Mouse (Mus musculus) midbrain, embryonic 15.5 days (tissue): ENCODE measurements around the gene Rdh1. TPM values are rescaled to one million over a fixed set of nuclear protein-coding genes. Genes with fewer than 3 reads are reported as not detected.

Experiments
- ATAC-seq: fragments of 200-750 bp; cut with Nextera tagmentation; replicated peaks from 2 replicates; pipeline ENCODE4 v1.8.0; 2017; ENCODE audit warnings: moderate TSS enrichment
- H3K27ac ChIP-seq: fragments of 300-500 bp; sonication (generic); 2 replicates; pipeline ENCODE4 v1.5.1; 2015; ENCODE audit warnings: mild to moderate bottlenecking, inconsistent platforms
- H3K27me3 ChIP-seq: fragments of 300-500 bp; sonication (generic); replicated peaks from 2 replicates; pipeline ENCODE4 v1.6.1; 2015; ENCODE audit warnings: inconsistent platforms
- H3K36me3 ChIP-seq: fragments of 300-500 bp; sonication (generic); replicated peaks from 2 replicates; pipeline ENCODE4 v1.6.1; 2015; ENCODE audit warnings: inconsistent platforms
- H3K4me1 ChIP-seq: fragments of 300-500 bp; sonication (generic); 2 replicates; pipeline ENCODE4 v1.6.1; 2015; ENCODE audit warnings: inconsistent platforms
- H3K4me2 ChIP-seq: fragments of 300-500 bp; sonication (generic); 2 replicates; pipeline ENCODE4 v1.6.1; 2015; ENCODE audit warnings: inconsistent platforms, mild to moderate bottlenecking, moderate library complexity
- H3K4me3 ChIP-seq: fragments of 300-500 bp; sonication (generic); 2 replicates; pipeline ENCODE4 v1.5.1; 2015; ENCODE audit warnings: mild to moderate bottlenecking, inconsistent platforms
- H3K9ac ChIP-seq: fragments of 300-500 bp; sonication (generic); 2 replicates; pipeline ENCODE4 v1.6.1; 2015; ENCODE audit warnings: mild to moderate bottlenecking, inconsistent platforms
- H3K9me3 ChIP-seq: fragments of 300-500 bp; sonication (generic); 2 replicates; pipeline ENCODE4 v1.6.1; 2016; ENCODE audit warnings: inconsistent platforms
- WGBS: fragments of 180-500 bp; shearing (Covaris S2); methylation state at CpG from one replicate; pipeline ENCODE4 v1.1.7; 2015; ENCODE audit warnings: mixed read lengths; 5-methylcytosine and 5-hydroxymethylcytosine counted together
- polyA plus RNA-seq: library from polyadenylated mRNA; unstranded; fragments of >200 nt; fragmentation: Nextera tagmentation; extraction: Ambion mirVana; gene quantifications from 2 replicates; pipeline ENCODE4 v1.2.1, GENCODE M21; 2015

Rdh1 gene
- polyA plus RNA-seq, 1 experiment from 2014 or later, result not detected

GRCm38 (mm10) chr10:127736916-127737315 lies 22.6 kb upstream of the Rdh1 start:
- Histone ChIP-seq H3K9ac (no peak overlapping the region), H3K9me3 (no peaks in the 10 kb centered on the region), H3K4me2 (no peak overlapping the region), H3K36me3 (peaks cover 2% of the 10 kb centered on the region; the same call in 1 of the 2 replicates), H3K4me1 (peaks cover 15% of the 10 kb centered on the region), H3K27ac (no peak overlapping the region), H3K4me3 (no peak overlapping the region), H3K27me3 (peaks cover 4% of the 10 kb centered on the region; the same call in 1 of the 2 replicates)
- 78% methylated on average over 4 of the region's 4 CpGs for WGBS
- ATAC-seq, result no peak

- Histone ChIP-seq H3K36me3 (peaks cover 9% of the 10 kb centered on the region; the same call in 1 of the 2 replicates), H3K9me3 (no peaks in the 10 kb centered on the region), H3K4me1 (peaks cover 15% of the 10 kb centered on the region), H3K9ac (no peak overlapping the region), H3K27ac (no peak overlapping the region), H3K27me3 (peaks cover under 1% of the 10 kb centered on the region; the same call in 1 of the 2 replicates), H3K4me2 (no peak overlapping the region), H3K4me3 (no peak overlapping the region)
- WGBS, result 18% methylated on average over 2 of the region's 2 CpGs
- no peak for ATAC-seq
Measured at GRCm38 (mm10) chr10:127737552-127737951, 22.0 kb upstream of the Rdh1 start.

GRCm38 (mm10) chr10:127738151-127738882 lies 21.2 kb upstream of the Rdh1 start:
- H3K27me3 ChIP-seq, result no peaks in the 10 kb centered on the region
- no peak overlapping the region for H3K27ac ChIP-seq
- ATAC-seq, result no peak
- H3K9me3 ChIP-seq, result no peaks in the 10 kb centered on the region
- no peak overlapping the region for H3K9ac ChIP-seq
- H3K4me1 ChIP-seq, result peaks cover 15% of the 10 kb centered on the region
- 56% methylated on average over 13 of the region's 13 CpGs for WGBS
- H3K36me3 ChIP-seq, result peaks cover 16% of the 10 kb centered on the region
- peak overlapping the region; percentile 86; the same call in 1 of the 2 replicates for H3K4me3 ChIP-seq
- no peak overlapping the region for H3K4me2 ChIP-seq

GRCm38 (mm10) chr10:127739083-127739660 lies 20.3 kb upstream of the Rdh1 start, which contains the start of gene Zbtb39:
Zbtb39 (plus strand) TSS chr10:127739538.
- Histone ChIP-seq H3K9me3 (no peaks in the 10 kb centered on the region), H3K9ac (peak within 1 kb of the TSS; percentile 92), H3K4me3 (peak within 1 kb of the TSS; percentile 86), H3K27ac (peak within 1 kb of the TSS; percentile 80), H3K36me3 (peaks cover 25% of the 10 kb centered on the region), H3K4me1 (peaks cover 15% of the 10 kb centered on the region), H3K4me2 (peak within 1 kb of the TSS; percentile 52), H3K27me3 (no peaks in the 10 kb centered on the region)
- 2% methylated on average over 47 of the region's 61 CpGs for WGBS
- ATAC-seq, result peak; percentile 87

GRCm38 (mm10) chr10:127739661-127740161 lies 19.8 kb upstream of the Rdh1 start:
- Histone ChIP-seq H3K4me1 (peaks cover 15% of the 10 kb centered on the region), H3K27me3 (no peaks in the 10 kb centered on the region), H3K4me3 (peak overlapping the region; percentile 86), H3K9ac (peak overlapping the region; percentile 92), H3K4me2 (peak overlapping the region; percentile 52), H3K36me3 (peaks cover 30% of the 10 kb centered on the region), H3K9me3 (no peaks in the 10 kb centered on the region), H3K27ac (peak overlapping the region; percentile 80)
- WGBS, result under 1% methylated on average over 48 of the region's 55 CpGs
- peak; percentile 74 for ATAC-seq

GRCm38 (mm10) chr10:127744661-127745060 lies 14.9 kb upstream of the Rdh1 start:
- no peaks in the 10 kb centered on the region for H3K9me3 ChIP-seq
- H3K27me3 ChIP-seq, result no peaks in the 10 kb centered on the region
- H3K4me3 ChIP-seq, result no peak overlapping the region
- ATAC-seq, result no peak
- no peak overlapping the region for H3K4me2 ChIP-seq
- H3K27ac ChIP-seq, result no peak overlapping the region
- no peak overlapping the region for H3K9ac ChIP-seq
- peaks cover 41% of the 10 kb centered on the region for H3K36me3 ChIP-seq
- peaks cover 14% of the 10 kb centered on the region for H3K4me1 ChIP-seq
- 61% methylated on average over 5 of the region's 5 CpGs for WGBS

GRCm38 (mm10) chr10:127745886-127746285 lies 13.6 kb upstream of the Rdh1 start:
- no peaks in the 10 kb centered on the region for H3K9me3 ChIP-seq
- H3K27me3 ChIP-seq, result no peaks in the 10 kb centered on the region
- 74% methylated on average over 5 of the region's 5 CpGs for WGBS
- no peak overlapping the region for H3K4me3 ChIP-seq
- H3K36me3 ChIP-seq, result peaks cover 41% of the 10 kb centered on the region
- no peak overlapping the region for H3K9ac ChIP-seq
- H3K4me2 ChIP-seq, result no peak overlapping the region
- no peak for ATAC-seq
- 0 out of 2 replicates have a peak, but pooled peaks cover 5% of the 10 kb centered on the region for H3K4me1 ChIP-seq
- no peak overlapping the region for H3K27ac ChIP-seq

- H3K36me3 ChIP-seq, result peaks cover 35% of the 10 kb centered on the region
Measured at GRCm38 (mm10) chr10:127747254-127747653, 12.3 kb upstream of the Rdh1 start.

GRCm38 (mm10) chr10:127748847-127749612 lies 10.5 kb upstream of the Rdh1 start:
- Histone ChIP-seq H3K4me1 (0 out of 2 replicates have a peak, but pooled peaks cover 5% of the 10 kb centered on the region), H3K9me3 (no peaks in the 10 kb centered on the region), H3K4me3 (no peak overlapping the region), H3K4me2 (peak overlapping the region; percentile 43; the same call in 1 of the 2 replicates), H3K27ac (no peak overlapping the region), H3K36me3 (peaks cover 18% of the 10 kb centered on the region), H3K27me3 (no peaks in the 10 kb centered on the region), H3K9ac (no peak overlapping the region)
- WGBS, result 15% methylated on average over 8 of the region's 8 CpGs
- no peak for ATAC-seq

More at GRCm38 (mm10) chr10:127747254-127747653, 12.3 kb upstream of the Rdh1 start:
- 93% methylated on average over 8 of the region's 8 CpGs for WGBS
- 0 out of 2 replicates have a peak, but pooled peaks cover 5% of the 10 kb centered on the region for H3K4me1 ChIP-seq
- H3K27me3 ChIP-seq, result no peaks in the 10 kb centered on the region
- H3K9ac ChIP-seq, result no peak overlapping the region
- H3K4me3 ChIP-seq, result no peak overlapping the region
- no peak overlapping the region for H3K27ac ChIP-seq
- no peak overlapping the region for H3K4me2 ChIP-seq
- no peak for ATAC-seq
- no peaks in the 10 kb centered on the region for H3K9me3 ChIP-seq

GRCm38 (mm10) chr10:127750136-127750777 lies 9.3 kb upstream of the Rdh1 start:
- Histone ChIP-seq H3K4me3 (peak overlapping the region; percentile 22), H3K27ac (no peak overlapping the region), H3K9ac (no peak overlapping the region), H3K4me2 (peak overlapping the region; percentile 43), H3K27me3 (no peaks in the 10 kb centered on the region), H3K4me1 (0 out of 2 replicates have a peak, but pooled peaks cover 5% of the 10 kb centered on the region), H3K36me3 (peaks cover 7% of the 10 kb centered on the region), H3K9me3 (no peaks in the 10 kb centered on the region)
- WGBS, result 54% methylated on average over 24 of the region's 24 CpGs
- ATAC-seq, result peak; percentile 62; the same call in 1 of the 2 replicates

- Histone ChIP-seq H3K4me2 (peak within 1 kb of the TSS; percentile 43), H3K9ac (no peak within 1 kb of the TSS)
- no peak for ATAC-seq
Measured at GRCm38 (mm10) chr10:127751548-127751947, 8.0 kb upstream of the Rdh1 start, which contains the start of gene Gpr182. Gpr182 (minus strand) TSS chr10:127751732.

More at GRCm38 (mm10) chr10:127751548-127751947, 8.0 kb upstream of the Rdh1 start, which contains the start of gene Gpr182:
- WGBS, result 63% methylated on average over 8 of the region's 8 CpGs
- Histone ChIP-seq H3K27ac (no peak within 1 kb of the TSS), H3K4me3 (no peak within 1 kb of the TSS), H3K9me3 (no peaks in the 10 kb centered on the region), H3K4me1 (0 out of 2 replicates have a peak, but pooled peaks cover 5% of the 10 kb centered on the region), H3K36me3 (peaks cover 4% of the 10 kb centered on the region; the same call in 1 of the 2 replicates), H3K27me3 (no peaks in the 10 kb centered on the region)
